Mouse (Mus musculus): ENCODE measurements around the gene Prss41. TPM values are rescaled to one million over a fixed set of nuclear protein-coding genes. Genes with fewer than 3 reads are reported as not detected.

The Prss41 gene
- polyA plus RNA-seq, 1 experiment from 2014 or later, result 2.9 TPM

GRCm38 (mm10) chr17:23802746-23803365 lies 41.1 kb downstream of the Prss41 start:
- WGBS, result under 1% methylated on average over 57 of the region's 60 CpGs
- Histone ChIP-seq H3K9me3 (ENCODE audit: control insufficient read depth, low read length) (no peaks in the 10 kb centered on the region), H3K9ac (ENCODE audit: low read length) (peak overlapping the region; percentile 98), H3K27me3 (replicated peaks; ENCODE audit: control insufficient read depth, insufficient read depth, low read length) (no peaks in the 10 kb centered on the region), H3K27ac (ENCODE audit: low read depth) (peak overlapping the region; percentile 95), H3K4me2 (ENCODE audit: low read length) (peak overlapping the region; percentile 87), H3K36me3 (ENCODE audit: control insufficient read depth, insufficient read depth, low read length) (peaks cover 13% of the 10 kb centered on the region), H3K4me3 (ENCODE audit: low read depth, low read length) (peak overlapping the region; percentile 99), H3K4me1 (replicated peaks; ENCODE audit: control insufficient read depth, insufficient read depth, low read length) (peaks cover 20% of the 10 kb centered on the region)
- ATAC-seq (replicated peaks; ENCODE audit: low FRiP score, low TSS enrichment, low read depth), result peak; percentile 98
- peak; percentile 93 for DNase-seq (ENCODE audit: low spot score)

GRCm38 (mm10) chr17:23801627-23802026 lies 42.3 kb downstream of the Prss41 start:
- whole genome bisulfite sequencing, result 95% methylated on average over 10 of the region's 10 CpGs
- no peak overlapping the region for H3K27ac ChIP-seq (ENCODE audit: low read depth)
- 0 out of 2 replicates have a peak, but pooled peaks cover under 1% of the 10 kb centered on the region for H3K36me3 ChIP-seq (ENCODE audit: control insufficient read depth, insufficient read depth, low read length)
- DNase-seq (ENCODE audit: low spot score), result no peak
- H3K4me3 ChIP-seq (ENCODE audit: low read depth, low read length), result no peak overlapping the region
- no peaks in the 10 kb centered on the region for H3K9me3 ChIP-seq (ENCODE audit: control insufficient read depth, low read length)
- H3K27me3 ChIP-seq (replicated peaks; ENCODE audit: control insufficient read depth, insufficient read depth, low read length), result no peaks in the 10 kb centered on the region
- no peak overlapping the region for H3K4me2 ChIP-seq (ENCODE audit: low read length)
- ATAC-seq (replicated peaks; ENCODE audit: low FRiP score, low TSS enrichment, low read depth), result no peak
- no peak overlapping the region for H3K9ac ChIP-seq (ENCODE audit: low read length)
- peaks cover 16% of the 10 kb centered on the region for H3K4me1 ChIP-seq (replicated peaks; ENCODE audit: control insufficient read depth, insufficient read depth, low read length)

GRCm38 (mm10) chr17:23797316-23797715 lies 46.7 kb downstream of the Prss41 start:
- Histone ChIP-seq H3K27me3 (replicated peaks; ENCODE audit: control insufficient read depth, insufficient read depth, low read length) (no peaks in the 10 kb centered on the region), H3K9ac (ENCODE audit: low read length) (no peak overlapping the region), H3K4me3 (ENCODE audit: low read depth, low read length) (no peak overlapping the region), H3K27ac (ENCODE audit: low read depth) (no peak overlapping the region), H3K4me2 (ENCODE audit: low read length) (no peak overlapping the region), H3K4me1 (replicated peaks; ENCODE audit: control insufficient read depth, insufficient read depth, low read length) (no peaks in the 10 kb centered on the region), H3K9me3 (ENCODE audit: control insufficient read depth, low read length) (no peaks in the 10 kb centered on the region), H3K36me3 (ENCODE audit: control insufficient read depth, insufficient read depth, low read length) (no peaks in the 10 kb centered on the region)
- DNase-seq (ENCODE audit: low spot score) (no peak), ATAC-seq (replicated peaks; ENCODE audit: low FRiP score, low TSS enrichment, low read depth) (no peak)
- 80% methylated on average over 7 of the region's 7 CpGs for WGBS

- no peak for ATAC-seq (replicated peaks; ENCODE audit: low FRiP score, low TSS enrichment, low read depth)
- Histone ChIP-seq H3K27ac (ENCODE audit: low read depth) (no peak overlapping the region), H3K9ac (ENCODE audit: low read length) (no peak overlapping the region), H3K4me3 (ENCODE audit: low read depth, low read length) (no peak overlapping the region), H3K4me1 (replicated peaks; ENCODE audit: control insufficient read depth, insufficient read depth, low read length) (peaks cover 5% of the 10 kb centered on the region), H3K4me2 (ENCODE audit: low read length) (no peak overlapping the region), H3K9me3 (ENCODE audit: control insufficient read depth, low read length) (no peaks in the 10 kb centered on the region), H3K27me3 (replicated peaks; ENCODE audit: control insufficient read depth, insufficient read depth, low read length) (no peaks in the 10 kb centered on the region), H3K36me3 (ENCODE audit: control insufficient read depth, insufficient read depth, low read length) (no peaks in the 10 kb centered on the region)
- 94% methylated on average over 8 of the region's 8 CpGs for WGBS
- DNase-seq (ENCODE audit: low spot score), result no peak
These were observed 48.6 kb downstream of the Prss41 start for GRCm38 (mm10) chr17:23795323-23795722.

- Histone ChIP-seq H3K4me3 (ENCODE audit: low read depth, low read length) (no peak overlapping the region), H3K4me2 (ENCODE audit: low read length) (peak overlapping the region; percentile 83), H3K9me3 (ENCODE audit: control insufficient read depth, low read length) (no peaks in the 10 kb centered on the region), H3K36me3 (ENCODE audit: control insufficient read depth, insufficient read depth, low read length) (no peaks in the 10 kb centered on the region), H3K9ac (ENCODE audit: low read length) (no peak overlapping the region; the same call in 1 of the 2 replicates), H3K27me3 (replicated peaks; ENCODE audit: control insufficient read depth, insufficient read depth, low read length) (no peaks in the 10 kb centered on the region), H3K27ac (ENCODE audit: low read depth) (no peak overlapping the region), H3K4me1 (replicated peaks; ENCODE audit: control insufficient read depth, insufficient read depth, low read length) (peaks cover 11% of the 10 kb centered on the region)
- DNase-seq (ENCODE audit: low spot score) (no peak), ATAC-seq (replicated peaks; ENCODE audit: low FRiP score, low TSS enrichment, low read depth) (peak; percentile 16; the same call in 1 of the 2 replicates)
- 60% methylated on average over 2 of the region's 2 CpGs for WGBS
These were observed 53.0 kb downstream of the Prss41 start for GRCm38 (mm10) chr17:23791079-23791357.

GRCm38 (mm10) chr17:23790269-23791078 lies 53.5 kb downstream of the Prss41 start, which contains the start of gene Srrm2:
TSS of gene Srrm2 (plus strand) at chr17:23790532.
- 2% methylated on average over 29 of the region's 29 CpGs for WGBS
- Histone ChIP-seq H3K4me1 (replicated peaks; ENCODE audit: control insufficient read depth, insufficient read depth, low read length) (peaks cover 11% of the 10 kb centered on the region), H3K4me3 (ENCODE audit: low read depth, low read length) (peak within 1 kb of the TSS; percentile 48), H3K27me3 (replicated peaks; ENCODE audit: control insufficient read depth, insufficient read depth, low read length) (no peaks in the 10 kb centered on the region), H3K9ac (ENCODE audit: low read length) (peak within 1 kb of the TSS; percentile 67), H3K27ac (ENCODE audit: low read depth) (peak within 1 kb of the TSS; percentile 86), H3K9me3 (ENCODE audit: control insufficient read depth, low read length) (no peaks in the 10 kb centered on the region), H3K4me2 (ENCODE audit: low read length) (peak within 1 kb of the TSS; percentile 83), H3K36me3 (ENCODE audit: control insufficient read depth, insufficient read depth, low read length) (no peaks in the 10 kb centered on the region)
- peak; percentile 83 for DNase-seq (ENCODE audit: low spot score)
- 0 out of 2 replicates have a peak, but pooled peaks have one; percentile 14 for ATAC-seq (replicated peaks; ENCODE audit: low FRiP score, low TSS enrichment, low read depth)

GRCm38 (mm10) chr17:23789749-23790268 lies 54.2 kb downstream of the Prss41 start:
- Histone ChIP-seq H3K27ac (ENCODE audit: low read depth) (no peak overlapping the region), H3K27me3 (replicated peaks; ENCODE audit: control insufficient read depth, insufficient read depth, low read length) (no peaks in the 10 kb centered on the region), H3K4me3 (ENCODE audit: low read depth, low read length) (peak overlapping the region; percentile 48), H3K4me2 (ENCODE audit: low read length) (peak overlapping the region; percentile 83), H3K9ac (ENCODE audit: low read length) (peak overlapping the region; percentile 67; the same call in 1 of the 2 replicates), H3K36me3 (ENCODE audit: control insufficient read depth, insufficient read depth, low read length) (no peaks in the 10 kb centered on the region), H3K9me3 (ENCODE audit: control insufficient read depth, low read length) (no peaks in the 10 kb centered on the region), H3K4me1 (replicated peaks; ENCODE audit: control insufficient read depth, insufficient read depth, low read length) (peaks cover 11% of the 10 kb centered on the region)
- ATAC-seq (replicated peaks; ENCODE audit: low FRiP score, low TSS enrichment, low read depth), result no peak
- DNase-seq (ENCODE audit: low spot score), result no peak
- WGBS, result 32% methylated on average over 8 of the region's 8 CpGs

- no peaks in the 10 kb centered on the region for H3K36me3 ChIP-seq (ENCODE audit: control insufficient read depth, insufficient read depth, low read length)
- no peak overlapping the region for H3K4me2 ChIP-seq (ENCODE audit: low read length)
- 88% methylated on average over 4 of the region's 4 CpGs for WGBS
- H3K27me3 ChIP-seq (replicated peaks; ENCODE audit: control insufficient read depth, insufficient read depth, low read length), result no peaks in the 10 kb centered on the region
- no peak overlapping the region for H3K9ac ChIP-seq (ENCODE audit: low read length)
- no peaks in the 10 kb centered on the region for H3K9me3 ChIP-seq (ENCODE audit: control insufficient read depth, low read length)
- H3K27ac ChIP-seq (ENCODE audit: low read depth), result no peak overlapping the region
- DNase-seq (ENCODE audit: low spot score) (no peak), ATAC-seq (replicated peaks; ENCODE audit: low FRiP score, low TSS enrichment, low read depth) (no peak)
- H3K4me3 ChIP-seq (ENCODE audit: low read depth, low read length), result no peak overlapping the region
- peaks cover 11% of the 10 kb centered on the region for H3K4me1 ChIP-seq (replicated peaks; ENCODE audit: control insufficient read depth, insufficient read depth, low read length)
These were observed 55.0 kb downstream of the Prss41 start for GRCm38 (mm10) chr17:23788973-23789372.

All from intestine, embryonic 14.5 days (tissue).